ENCODE assay signal across 8 mouse cellular contexts in the genomic region with DNA sequence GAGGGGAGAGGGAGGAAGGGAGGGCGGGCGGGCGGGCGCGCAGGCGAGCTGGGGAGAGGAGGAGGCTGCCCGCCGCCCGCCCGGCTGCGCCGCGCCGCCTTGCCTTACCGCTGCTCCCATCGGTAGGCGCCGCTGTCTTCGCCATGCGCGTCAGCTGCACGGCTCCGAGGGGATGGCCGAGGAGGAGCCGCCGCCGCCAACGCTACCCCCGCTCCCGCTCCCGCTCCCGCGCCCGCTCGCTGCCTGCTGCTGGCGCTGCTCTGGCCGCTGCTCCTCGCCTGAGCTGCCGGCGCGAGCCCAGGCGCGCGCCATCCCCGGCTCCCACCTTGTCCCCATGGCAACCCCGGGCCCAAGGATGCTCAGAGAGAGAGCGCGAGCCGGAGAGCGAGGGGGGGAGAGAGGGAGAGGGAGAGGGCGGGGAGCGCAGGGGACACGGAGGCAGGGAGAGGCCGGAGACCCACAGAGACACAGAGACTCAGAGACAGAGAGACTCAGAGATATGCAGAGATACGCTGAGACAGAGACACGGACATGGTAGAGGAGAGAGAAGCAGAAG. TPM values are rescaled to one million over a fixed set of nuclear protein-coding genes. Genes with fewer than 3 reads are reported as not detected.
DNase-seq lines count a peak whose midpoint lies in the region; ATAC-seq lines count a peak whose summit lies in the region.

A gene (minus strand): TSS at position 121 of the 556 bp plus-strand sequence.

- H3K9me3 ChIP-seq in embryonic facial prominence, embryonic 13.5 days, result no peaks in the 10 kb centered on the region
- H3K9me3 ChIP-seq in heart, embryonic 10.5 days, result no peaks in the 10 kb centered on the region
- no peaks in the 10 kb centered on the region for H3K9me3 ChIP-seq in kidney, embryonic 16.5 days (ENCODE audit: low read length)
- no peaks in the 10 kb centered on the region for H3K9me3 ChIP-seq in limb, embryonic 15.5 days
- H3K9me3 ChIP-seq in midbrain, embryonic 15.5 days, result no peaks in the 10 kb centered on the region

- H3K36me3 ChIP-seq in embryonic facial prominence, embryonic 13.5 days, result no peaks in the 10 kb centered on the region
- no peaks in the 10 kb centered on the region for H3K36me3 ChIP-seq in heart, embryonic 10.5 days
- H3K36me3 ChIP-seq in kidney, embryonic 16.5 days (ENCODE audit: insufficient read depth, low read length), result no peaks in the 10 kb centered on the region
- no peaks in the 10 kb centered on the region for H3K36me3 ChIP-seq in limb, embryonic 15.5 days
- H3K36me3 ChIP-seq in midbrain, embryonic 15.5 days (replicated peaks), result no peaks in the 10 kb centered on the region

- H3K9ac ChIP-seq in embryonic facial prominence, embryonic 13.5 days, result peak within 1 kb of the TSS; percentile 62
- peak within 1 kb of the TSS; percentile 41 for H3K9ac ChIP-seq in kidney, embryonic 16.5 days (replicated peaks; ENCODE audit: low read length)
- peak within 1 kb of the TSS; percentile 47 for H3K9ac ChIP-seq in limb, embryonic 15.5 days
- H3K9ac ChIP-seq in midbrain, embryonic 15.5 days, result peak within 1 kb of the TSS; percentile 97

- DNase-seq in A20 (ENCODE audit: low read depth, low spot score), result peak; percentile 92
- peak; percentile 75 for DNase-seq in adrenal gland, postnatal 25 days
- DNase-seq in heart, embryonic 10.5 days (ENCODE audit: low spot score), result no peak
- DNase-seq in spleen, postnatal 4 days (ENCODE audit: low spot score in 2 of 2), result peak; percentile 47 to 78

- peak within 1 kb of the TSS; percentile 54 for H3K4me3 ChIP-seq in embryonic facial prominence, embryonic 13.5 days
- H3K4me3 ChIP-seq in heart, embryonic 10.5 days, result peak within 1 kb of the TSS; percentile 60
- peak within 1 kb of the TSS; percentile 52 for H3K4me3 ChIP-seq in kidney, embryonic 16.5 days (ENCODE audit: low read length)
- H3K4me3 ChIP-seq in limb, embryonic 15.5 days, result peak within 1 kb of the TSS; percentile 52
- H3K4me3 ChIP-seq in midbrain, embryonic 15.5 days, result peak within 1 kb of the TSS; percentile 70

- peaks cover 23% of the 10 kb centered on the region for H3K4me1 ChIP-seq in embryonic facial prominence, embryonic 13.5 days
- H3K4me1 ChIP-seq in heart, embryonic 10.5 days, result peaks cover 23% of the 10 kb centered on the region
- H3K4me1 ChIP-seq in kidney, embryonic 16.5 days (ENCODE audit: insufficient read depth, low read length), result peaks cover 15% of the 10 kb centered on the region; the same call in 1 of the 2 replicates
- H3K4me1 ChIP-seq in limb, embryonic 15.5 days, result peaks cover 29% of the 10 kb centered on the region
- peaks cover 57% of the 10 kb centered on the region for H3K4me1 ChIP-seq in midbrain, embryonic 15.5 days

- no peak within 1 kb of the TSS for H3K27ac ChIP-seq in embryonic facial prominence, embryonic 13.5 days
- H3K27ac ChIP-seq in heart, embryonic 10.5 days, result no peak within 1 kb of the TSS
- no peak within 1 kb of the TSS for H3K27ac ChIP-seq in kidney, embryonic 16.5 days (ENCODE audit: low read length)
- no peak within 1 kb of the TSS for H3K27ac ChIP-seq in limb, embryonic 15.5 days
- peak within 1 kb of the TSS; percentile 99 for H3K27ac ChIP-seq in midbrain, embryonic 15.5 days

- WGBS in embryonic facial prominence, embryonic 13.5 days, result under 1% methylated on average over 52 of the region's 56 CpGs
- under 1% methylated on average over 36 of the region's 56 CpGs for WGBS in heart, embryonic 10.5 days
- WGBS in kidney, embryonic 16.5 days, result under 1% methylated on average over 24 of the region's 56 CpGs
- WGBS in limb, embryonic 15.5 days, result under 1% methylated on average over 32 of the region's 56 CpGs
- 1% methylated on average over 33 of the region's 56 CpGs for WGBS in midbrain, embryonic 15.5 days

- H3K4me2 ChIP-seq in embryonic facial prominence, embryonic 13.5 days, result peak within 1 kb of the TSS; percentile 88
- H3K4me2 ChIP-seq in kidney, embryonic 16.5 days (replicated peaks; ENCODE audit: low read depth, low read length), result peak within 1 kb of the TSS; percentile 75
- peak within 1 kb of the TSS; percentile 93 for H3K4me2 ChIP-seq in limb, embryonic 15.5 days
- H3K4me2 ChIP-seq in midbrain, embryonic 15.5 days, result peak within 1 kb of the TSS; percentile 60

- peak; percentile 72 for ATAC-seq in embryonic facial prominence, embryonic 13.5 days (ENCODE audit: insufficient number of reproducible peaks, insufficient read depth, low FRiP score, low TSS enrichment, low read depth)
- peak; percentile 85 for ATAC-seq in kidney, embryonic 16.5 days (ENCODE audit: low FRiP score, low TSS enrichment)
- ATAC-seq in limb, embryonic 15.5 days (ENCODE audit: insufficient number of reproducible peaks, low FRiP score, low TSS enrichment, low read depth), result peak; percentile 72
- ATAC-seq in midbrain, embryonic 15.5 days (replicated peaks), result peak; percentile 94

- H3K27me3 ChIP-seq in embryonic facial prominence, embryonic 13.5 days, result peaks cover 99% of the 10 kb centered on the region
- H3K27me3 ChIP-seq in heart, embryonic 10.5 days (ENCODE audit: insufficient read depth, poor library complexity, severe bottlenecking), result peaks cover 100% of the 10 kb centered on the region
- peaks cover 87% of the 10 kb centered on the region for H3K27me3 ChIP-seq in kidney, embryonic 16.5 days (ENCODE audit: insufficient read depth, low read length)
- peaks cover 91% of the 10 kb centered on the region for H3K27me3 ChIP-seq in limb, embryonic 15.5 days
- H3K27me3 ChIP-seq in midbrain, embryonic 15.5 days (replicated peaks), result peaks cover 19% of the 10 kb centered on the region

RNA-seq across cellular contexts. Expression of the gene that starts here (rescaled TPM):
- 0.67 and 1.0 TPM in 2 replicates for total RNA-seq in adrenal gland, postnatal 25 days (2021)
- 0.91 and 1.3 TPM in 2 replicates for polyA plus RNA-seq in embryonic facial prominence, embryonic 13.5 days (2015; fragmentation: Nextera tagmentation; extraction: Ambion mirVana)
- polyA plus RNA-seq in heart, embryonic 10.5 days (2016; fragmentation: Nextera tagmentation; extraction: Ambion mirVana), result 0.73 and 0.74 TPM in 2 replicates
- 0.40 and 0.99 TPM in 2 replicates for polyA plus RNA-seq in kidney, embryonic 16.5 days (2015; fragmentation: Nextera tagmentation; extraction: Ambion mirVana)
- 1.1 and 1.4 TPM in 2 replicates for polyA plus RNA-seq in limb, embryonic 15.5 days (2015; fragmentation: Nextera tagmentation; extraction: Ambion mirVana)
- polyA plus RNA-seq in midbrain, embryonic 15.5 days (2015; fragmentation: Nextera tagmentation; extraction: Ambion mirVana), result 45.5 and 59.1 TPM in 2 replicates

Comparison
In these comparisons a context has a peak if more than half of its experiments do, and no peak if none do; other contexts are left out.
1. RNA of the gene that starts here (polyA plus RNA-seq): 45.5 to 59.1 TPM in midbrain, embryonic 15.5 days; 1.1 to 1.4 TPM in limb, embryonic 15.5 days, 0.91 to 1.3 TPM in embryonic facial prominence, embryonic 13.5 days, 0.73 to 0.74 TPM in heart, embryonic 10.5 days and 0.40 to 0.99 TPM in kidney, embryonic 16.5 days; every median in the first group is over 10 times any median in the second.
2. Peak in ATAC-seq, H3K4me3 ChIP-seq, H3K9ac ChIP-seq and H3K4me2 ChIP-seq in kidney, embryonic 16.5 days; RNA of the gene not detected or under 1 TPM.
3. H3K9ac ChIP-seq: peak in every context shown above with its lines; median percentile 97 in midbrain, embryonic 15.5 days; 62 in embryonic facial prominence, embryonic 13.5 days; 47 in limb, embryonic 15.5 days; 41 in kidney, embryonic 16.5 days.
4. Peak in every context shown above with its lines, with median percentiles within 50 percentile points of each other: ATAC-seq, H3K4me2 ChIP-seq and H3K4me3 ChIP-seq.